Mouse (Mus musculus) layer of hippocampus, adult 2 months (tissue): ENCODE results near the gene Wdr53. TPM values are rescaled to one million over a fixed set of nuclear protein-coding genes. Genes with fewer than 3 reads are reported as not detected.
"Not testable (repeated sequence)": the region's sequence is repeated elsewhere in the genome, so short reads cannot be mapped to it uniquely, and the experiment has no call there.

Experiments used
- DNase-seq, 2 experiments: peaks; one replicate each; pipeline ENCODE4 v3.0.0; 2022; ENCODE audit warnings: low spot score in 2 of 2
- H3K27ac ChIP-seq: fragments of 200-600 bp; 2 replicates; pipeline ENCODE4 v1.8.1; 2022
- H3K4me3 ChIP-seq: fragments of 200-600 bp; 2 replicates; pipeline ENCODE4 v1.8.1; 2022; ENCODE audit warnings: mild to moderate bottlenecking
- CTCF ChIP-seq: fragments of 200-600 bp; conservative IDR thresholded peaks from 2 replicates; pipeline ENCODE4 v1.8.1; 2022; ENCODE audit warnings: antibody characterized with exemption, mild to moderate bottlenecking, moderate library complexity
- total RNA-seq, 2 experiments: library from RNA; stranded (reverse); gene quantifications; 2 replicates each; pipeline ENCODE4 v1.2.3; 2021

Wdr53 gene
- total RNA-seq, 2 experiments from 2014 or later, result 11.8 to 13.0 TPM

DNA sequence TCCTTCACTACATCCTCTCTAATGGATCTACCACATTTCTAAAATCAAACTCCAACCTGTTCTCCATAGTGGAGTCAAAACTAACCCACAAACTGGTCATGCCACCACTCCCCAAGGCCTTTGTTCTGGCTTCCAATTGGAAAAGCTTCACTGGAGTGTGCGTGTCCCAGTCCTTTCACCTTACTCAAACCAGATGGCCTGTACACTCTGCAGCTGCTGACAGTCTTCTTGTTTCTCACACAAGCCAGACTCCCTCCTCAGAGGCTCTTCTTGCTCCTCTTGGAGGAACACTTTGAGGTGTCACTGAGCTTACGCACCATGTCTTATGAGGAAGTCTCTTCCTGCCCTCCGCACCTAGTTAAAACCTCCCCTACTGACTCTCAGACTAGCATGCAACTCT lies 3.1 kb upstream of the Wdr53 start:
- Histone ChIP-seq H3K4me3 (no peak overlapping the region), H3K27ac (no peak overlapping the region)
- no peak for TF ChIP-seq CTCF
- no peak for DNase-seq

DNA sequence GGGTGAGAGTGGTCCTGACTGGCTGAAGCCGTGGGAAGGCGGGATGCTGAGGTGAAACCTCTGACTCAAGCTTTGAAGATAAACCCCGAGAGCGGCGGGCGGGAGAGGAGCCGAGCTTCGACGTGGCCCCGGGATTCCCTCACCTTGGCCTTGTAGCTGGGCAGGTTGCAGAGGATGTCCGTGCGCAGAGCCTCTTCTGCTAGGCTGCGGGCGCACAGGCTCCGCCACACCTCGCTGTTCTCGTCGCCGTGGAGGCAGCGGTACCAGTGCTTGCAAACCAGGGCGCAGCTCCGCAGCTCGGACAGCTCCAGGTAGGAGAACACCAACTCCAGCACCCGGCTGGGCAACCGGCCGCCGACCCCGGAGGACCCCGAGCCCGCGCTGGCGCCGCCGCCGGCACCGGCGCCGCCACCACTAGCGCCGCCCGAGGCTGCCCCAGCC lies 656 bp upstream of the Wdr53 start:
- DNase-seq, result peak in 1 of 2 experiments; percentile 38
- no peak for TF ChIP-seq CTCF
- Histone ChIP-seq H3K4me3 (peak overlapping the region; percentile 87), H3K27ac (peak overlapping the region; percentile 88)

DNA sequence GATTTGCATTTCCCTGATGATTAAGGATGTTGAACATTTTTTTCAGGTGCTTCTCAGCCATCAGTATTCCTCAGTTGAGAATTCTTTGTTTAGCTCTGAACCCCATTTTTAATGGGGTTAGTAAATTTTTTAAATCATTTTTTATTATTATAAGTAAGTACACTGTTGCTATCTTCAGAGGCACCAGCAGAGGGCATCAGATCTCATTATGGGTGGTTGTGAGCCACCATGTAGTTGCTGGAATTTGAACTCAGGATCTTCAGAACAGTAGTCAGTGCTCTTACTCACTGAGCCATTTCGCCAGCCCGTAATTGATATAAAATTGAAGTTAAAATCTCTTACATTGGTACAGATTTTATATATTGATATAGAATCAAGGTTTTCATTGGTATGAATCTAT lies 17.2 kb downstream of the Wdr53 start:
- peak; percentile 74 for TF ChIP-seq CTCF
- not testable (repeated sequence) for H3K27ac ChIP-seq, H3K4me3 ChIP-seq, DNase-seq

DNA sequence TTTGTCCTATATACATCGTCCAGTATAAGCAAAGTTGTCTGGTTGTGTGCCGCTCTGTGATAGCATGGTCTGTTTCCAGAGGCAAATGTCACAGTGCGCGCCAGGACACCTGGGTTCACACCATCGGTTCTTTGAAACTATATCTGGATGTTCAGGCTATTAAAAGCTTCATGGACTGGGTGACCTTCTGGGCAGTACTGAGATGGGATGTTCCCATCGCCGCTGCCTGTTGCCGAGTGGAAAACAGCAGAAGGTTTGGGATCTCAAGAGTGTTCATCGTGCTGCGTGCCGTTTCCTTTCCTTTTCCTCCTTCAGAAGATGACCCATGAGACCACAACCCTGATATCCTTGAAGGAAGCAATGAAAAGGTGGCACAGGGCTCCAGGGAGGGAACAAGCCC lies 24.3 kb downstream of the Wdr53 start, which contains the start of gene Smco1:
TSS of gene Smco1 (plus strand) at position 178 of the 400 bp plus-strand sequence.
- no peak within 1 kb of the TSS for H3K27ac ChIP-seq

DNA sequence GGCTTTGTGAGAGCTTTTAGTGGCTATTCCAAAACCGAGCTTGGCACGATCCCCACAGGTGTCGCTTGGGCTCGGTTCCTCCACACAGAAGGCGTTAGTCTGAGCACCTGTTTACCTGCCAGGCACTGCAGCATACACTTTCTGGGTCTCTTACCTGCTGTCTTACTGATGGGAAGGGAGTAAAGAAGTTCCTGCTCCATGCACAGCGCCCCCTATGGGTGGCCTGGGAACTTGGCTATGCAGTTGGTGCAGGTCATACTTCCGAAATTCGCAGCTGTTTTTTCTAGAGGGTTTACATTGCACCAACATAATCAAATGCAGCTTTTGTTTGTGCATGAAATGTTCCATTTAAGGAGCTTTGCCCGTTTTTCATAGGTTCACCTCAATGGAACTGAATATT lies 26.3 kb downstream of the Wdr53 start:
- Histone ChIP-seq H3K27ac (no peak overlapping the region), H3K4me3 (no peak overlapping the region)
- peak; percentile 75 for TF ChIP-seq CTCF
- DNase-seq, result no peak

More for the DNA sequence above, 24.3 kb downstream of the Wdr53 start, which contains the start of gene Smco1:
- no peak for TF ChIP-seq CTCF
- H3K4me3 ChIP-seq, result no peak within 1 kb of the TSS
- no peak for DNase-seq

DNA sequence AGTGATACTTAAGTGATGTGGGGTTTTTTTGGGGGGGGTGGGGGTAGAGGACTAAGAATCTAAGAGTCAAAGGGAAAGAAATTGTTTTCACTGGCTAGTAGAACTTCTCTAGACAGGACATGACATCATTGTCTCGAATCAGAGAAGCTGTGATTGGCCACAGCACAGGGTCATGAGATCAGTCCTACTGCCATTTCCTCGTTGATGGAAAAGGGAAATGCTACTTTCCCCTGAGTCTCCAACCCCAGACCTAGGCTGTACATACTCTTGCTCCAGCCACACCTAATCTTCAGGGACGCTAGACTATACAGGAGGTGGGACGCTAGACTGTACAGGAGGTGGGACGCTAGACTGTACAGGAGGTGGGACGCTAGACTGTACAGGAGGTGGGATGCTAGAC lies 28.0 kb downstream of the Wdr53 start:
- no peak overlapping the region for H3K4me3 ChIP-seq
- no peak for TF ChIP-seq CTCF
- no peak overlapping the region for H3K27ac ChIP-seq
- DNase-seq, result no peak

DNA sequence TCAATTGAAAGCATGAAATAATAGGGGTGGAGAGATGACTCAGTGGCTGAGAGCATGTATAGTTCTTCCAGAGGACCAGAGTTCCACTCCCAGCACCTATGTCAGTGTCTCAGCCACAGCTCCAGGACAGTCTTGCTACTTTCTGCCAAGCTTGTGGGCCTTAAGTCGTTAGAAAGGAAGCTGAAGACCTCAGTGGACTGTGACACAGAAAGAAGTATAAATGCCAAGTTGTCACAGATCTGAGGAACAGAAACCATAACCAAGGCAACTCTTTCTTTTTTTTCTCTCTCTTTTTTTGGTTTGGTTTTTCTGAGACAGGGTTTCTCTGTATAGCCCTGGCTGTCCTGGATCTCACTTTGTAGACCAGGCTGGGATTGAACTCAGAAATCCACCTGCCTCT lies 28.8 kb downstream of the Wdr53 start:
- Histone ChIP-seq H3K4me3 (no peak overlapping the region), H3K27ac (no peak overlapping the region)
- TF ChIP-seq CTCF, result no peak
- DNase-seq, result no peak

DNA sequence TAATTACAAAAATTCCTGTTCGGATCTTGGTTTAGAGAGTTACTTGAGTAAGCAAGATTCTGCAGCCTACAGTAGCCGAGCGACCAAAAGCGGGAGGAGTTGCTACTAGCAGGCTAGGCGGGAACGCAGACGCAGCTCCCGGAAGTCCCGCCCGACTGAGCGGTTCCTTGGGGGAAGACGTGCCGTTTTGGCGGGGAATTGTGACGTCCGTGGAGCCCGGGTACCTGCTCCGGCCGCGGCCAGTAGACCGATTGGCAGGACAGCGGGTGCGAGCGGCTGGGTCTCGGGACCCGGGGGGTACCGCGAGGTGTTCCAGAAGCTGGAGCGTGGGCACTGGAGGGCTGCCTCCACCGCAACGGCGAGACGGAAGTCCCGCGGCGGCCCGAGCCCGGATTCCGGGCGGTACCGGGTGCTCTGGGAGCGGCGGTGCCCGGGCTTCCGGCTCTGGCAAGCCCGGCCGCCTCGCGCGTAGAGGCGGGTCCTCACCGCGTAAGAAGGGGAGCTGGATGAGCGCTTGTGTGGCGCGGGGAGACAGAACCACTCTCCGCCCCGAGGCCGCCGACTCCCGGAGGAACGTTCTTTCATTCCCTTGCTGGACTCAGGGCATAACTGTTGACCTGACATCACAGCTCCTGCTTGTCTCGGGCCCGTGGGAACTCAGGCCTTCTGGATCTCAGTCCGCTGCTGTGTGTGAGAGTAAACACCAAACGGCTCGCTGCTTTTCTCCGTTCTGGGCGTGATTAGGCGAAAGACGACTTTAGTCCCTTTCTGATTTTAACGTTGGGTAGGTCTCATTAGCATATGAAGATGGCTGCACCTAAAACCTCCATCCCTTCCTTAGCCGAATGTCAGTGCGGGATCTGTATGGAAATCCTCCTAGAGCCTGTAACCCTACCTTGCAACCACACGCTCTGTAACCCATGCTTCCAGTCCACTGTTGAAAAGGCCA lies 30.6 kb downstream of the Wdr53 start, which contains the start of gene Rnf168:
TSS of gene Rnf168 (plus strand) at position 152 of the 949 bp plus-strand sequence.
- Histone ChIP-seq H3K27ac (peak within 1 kb of the TSS; percentile 94), H3K4me3 (peak within 1 kb of the TSS; percentile 80)
- TF ChIP-seq CTCF, result no peak
- DNase-seq, result peak; percentile 92

DNA sequence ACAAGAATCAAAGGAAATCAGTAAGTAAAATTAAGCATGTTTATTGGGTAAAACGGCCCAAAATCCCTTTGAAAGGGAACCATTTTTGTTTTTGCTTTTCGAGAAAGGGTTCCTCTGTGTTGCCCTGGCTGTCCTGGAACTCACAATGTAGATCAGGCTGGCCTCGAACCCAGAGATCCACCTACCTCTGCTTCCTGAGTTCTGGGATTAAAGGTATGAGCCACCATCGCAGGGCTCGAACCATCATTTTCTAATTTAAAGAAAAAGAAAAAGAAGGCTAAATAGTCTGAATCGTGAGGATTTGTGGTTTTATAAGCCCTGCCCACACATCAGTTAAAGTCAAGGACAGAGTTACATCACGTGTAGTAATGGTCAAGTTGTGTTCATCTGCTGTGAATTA lies 31.4 kb downstream of the Wdr53 start:
- Histone ChIP-seq H3K4me3 (peak overlapping the region; percentile 80), H3K27ac (peak overlapping the region; percentile 94)
- no peak for DNase-seq
- TF ChIP-seq CTCF, result no peak

DNA sequence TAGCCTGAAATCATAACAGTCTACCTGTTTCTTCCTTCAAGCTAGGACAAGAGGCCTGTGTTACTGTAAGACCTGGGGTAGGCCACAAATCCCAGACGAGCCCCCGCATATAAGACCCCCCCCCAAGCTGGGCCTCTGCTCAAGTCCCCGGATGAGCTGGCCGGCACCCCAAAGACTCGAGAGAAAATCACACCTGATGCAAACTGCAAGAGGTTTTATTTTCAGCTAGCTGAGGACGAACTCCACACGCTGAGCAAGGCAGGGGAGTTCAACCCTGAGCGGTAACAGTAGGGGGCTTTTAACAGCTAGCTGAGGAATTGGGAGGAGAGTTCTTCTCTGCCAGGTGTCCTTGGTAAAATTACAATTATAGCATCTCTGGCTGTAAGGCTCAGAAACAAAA lies 33.2 kb downstream of the Wdr53 start:
- no peak overlapping the region for H3K27ac ChIP-seq
- no peak overlapping the region for H3K4me3 ChIP-seq
- TF ChIP-seq CTCF, result no peak
- no peak for DNase-seq

DNA sequence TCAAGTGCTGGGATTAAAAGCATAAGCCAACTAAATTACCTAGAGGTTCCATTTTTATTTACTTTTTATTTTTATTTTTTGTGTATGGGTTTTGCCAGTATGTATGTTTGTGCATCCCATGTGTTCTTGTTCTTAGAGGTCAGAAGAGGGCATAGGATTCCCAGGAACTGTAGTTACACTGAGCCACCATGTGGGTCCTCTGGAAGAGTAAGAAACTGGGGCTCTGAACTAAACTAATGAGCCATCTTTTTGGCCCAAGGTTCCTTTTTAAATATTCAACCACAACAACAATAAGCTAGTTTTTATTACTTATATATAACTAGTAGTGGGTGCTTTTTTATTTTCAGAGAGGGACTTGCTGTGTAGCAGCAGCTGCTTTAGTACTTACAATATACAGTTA lies 35.6 kb downstream of the Wdr53 start:
- H3K4me3 ChIP-seq, result no peak overlapping the region
- DNase-seq, result no peak
- peak; percentile 55 for TF ChIP-seq CTCF
- no peak overlapping the region for H3K27ac ChIP-seq

DNA sequence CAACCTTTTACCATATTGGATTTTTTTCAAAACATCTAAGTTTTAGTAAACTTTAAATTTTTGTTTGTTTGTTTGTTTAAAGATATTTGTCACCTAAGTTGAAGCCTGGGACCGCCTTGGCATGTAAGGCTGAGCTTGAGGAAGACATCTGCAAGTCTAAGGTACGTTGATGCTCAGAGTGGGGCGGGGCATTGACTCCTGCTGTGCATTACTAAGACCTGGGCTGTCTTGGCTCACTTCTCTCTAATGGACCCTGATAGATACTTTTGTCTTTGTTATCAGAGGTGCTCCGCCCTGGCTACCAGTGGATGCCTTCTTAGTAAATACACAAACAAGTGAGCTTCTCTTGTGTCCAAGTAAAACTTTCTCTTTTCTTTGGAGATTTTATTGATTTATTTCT lies 44.8 kb downstream of the Wdr53 start:
- no peak for TF ChIP-seq CTCF
- H3K4me3 ChIP-seq, result no peak overlapping the region
- no peak for DNase-seq
- H3K27ac ChIP-seq, result no peak overlapping the region

DNA sequence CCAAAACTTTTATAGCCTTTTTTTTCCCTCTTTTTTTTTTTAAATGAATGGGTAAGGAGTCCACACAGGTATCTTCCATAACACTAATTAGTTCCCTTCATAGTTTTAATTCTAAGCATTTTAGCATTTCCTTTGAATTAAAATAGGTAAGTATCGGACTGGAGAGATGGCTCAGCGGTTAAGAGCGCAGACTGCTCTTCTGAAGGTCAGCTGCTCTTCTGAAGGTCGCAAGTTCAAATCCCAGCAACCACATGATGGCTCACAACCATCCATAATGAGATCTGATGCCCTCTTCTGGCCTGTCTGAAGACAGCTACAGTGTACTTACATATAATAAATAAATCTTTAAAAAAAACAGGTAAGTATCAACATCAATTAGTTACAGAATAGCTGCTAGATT lies 52.6 kb downstream of the Wdr53 start:
- H3K27ac ChIP-seq, H3K4me3 ChIP-seq, DNase-seq: not testable (repeated sequence)
- peak; percentile 33 for TF ChIP-seq CTCF

DNA sequence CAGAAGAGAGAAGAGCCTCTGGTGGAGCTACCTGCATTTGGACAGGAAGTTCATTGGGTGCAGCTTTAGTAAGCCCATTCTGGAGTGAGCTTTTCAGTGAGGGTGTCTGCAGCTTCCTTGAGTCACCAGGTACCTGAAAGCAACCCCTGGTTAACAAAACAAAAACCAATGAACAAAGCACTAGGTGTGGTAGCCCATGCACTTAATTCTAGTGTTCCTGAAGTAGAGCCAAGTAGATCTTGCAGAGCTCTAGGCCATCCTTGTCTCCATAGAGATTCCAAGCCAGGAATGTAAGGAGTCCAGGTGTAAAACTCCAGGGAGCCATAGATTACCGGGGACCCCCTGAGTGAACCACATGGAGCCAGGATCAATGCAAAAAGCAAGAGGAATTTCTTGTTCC lies 56.0 kb downstream of the Wdr53 start:
- TF ChIP-seq CTCF, result no peak
- no peak overlapping the region for H3K27ac ChIP-seq
- DNase-seq, result no peak

More for the DNA sequence above, 56.0 kb downstream of the Wdr53 start:
- H3K4me3 ChIP-seq, result no peak overlapping the region
